Mouse (Mus musculus) testis, adult 2 months (tissue): ENCODE data around the gene Creb3l4.

Experiments
- CTCF ChIP-seq: fragments of 200-500 bp; IDR thresholded peaks from 2 replicates; pipeline ENCODE4 v1.5.1; 2012; ENCODE audit warnings: low read depth, mild to moderate bottlenecking, inconsistent platforms, low read length, moderate library complexity; ENCODE audit not compliant: control insufficient read depth, insufficient read depth, insufficient replicate concordance
- POLR2A ChIP-seq: fragments of 200-500 bp; IDR thresholded peaks from 2 replicates; pipeline ENCODE4 v1.6.1; 2012; ENCODE audit warnings: low read depth, mild to moderate bottlenecking, inconsistent platforms, low read length, moderate library complexity; ENCODE audit not compliant: control insufficient read depth

- TF ChIP-seq POLR2A = no peak
- no peak for TF ChIP-seq CTCF
Measured at GRCm38 (mm10) chr3:90268190-90268589, 24.9 kb upstream of the Creb3l4 start.
